Mouse (Mus musculus) embryonic facial prominence, embryonic 14.5 days (tissue): ENCODE data around the gene Vti1a. TPM values are rescaled to one million over a fixed set of nuclear protein-coding genes. Genes with fewer than 3 reads are reported as not detected.

Experiments used
- ATAC-seq: fragments of 200-750 bp; cut with Nextera tagmentation; 2 replicates; pipeline ENCODE4 v1.8.0; 2017; ENCODE audit warnings: low read depth, moderate number of reproducible peaks, moderate TSS enrichment
- DNase-seq: peaks from one replicate; pipeline ENCODE4 v3.0.0-alpha.2; 2015; ENCODE audit warnings: low spot score
- H3K27ac ChIP-seq: fragments of 300-500 bp; sonication (generic); replicated peaks from 2 replicates; pipeline ENCODE4 v1.5.1; 2014; ENCODE audit warnings: low read depth, mild to moderate bottlenecking, low read length, moderate library complexity
- H3K27me3 ChIP-seq: fragments of 300-500 bp; sonication (generic); replicated peaks from 2 replicates; pipeline ENCODE4 v1.6.1; 2014; ENCODE audit warnings: low read length; ENCODE audit not compliant: control insufficient read depth, insufficient read depth
- H3K36me3 ChIP-seq: fragments of 300-500 bp; sonication (generic); 2 replicates; pipeline ENCODE4 v1.6.1; 2014; ENCODE audit warnings: low read length, mixed read lengths; ENCODE audit not compliant: control insufficient read depth, insufficient read depth
- H3K4me1 ChIP-seq: fragments of 300-500 bp; sonication (generic); 2 replicates; pipeline ENCODE4 v1.6.1; 2014; ENCODE audit warnings: antibody characterized with exemption, low read length; ENCODE audit not compliant: control insufficient read depth, insufficient read depth
- H3K4me2 ChIP-seq: fragments of 300-500 bp; sonication (generic); 2 replicates; pipeline ENCODE4 v1.6.1; 2014; ENCODE audit warnings: low read depth, mild to moderate bottlenecking, low read length, moderate library complexity, mixed read lengths
- H3K4me3 ChIP-seq: fragments of 300-500 bp; sonication (generic); 2 replicates; pipeline ENCODE4 v1.5.1; 2014; ENCODE audit warnings: low read depth, mild to moderate bottlenecking, low read length
- H3K9ac ChIP-seq: fragments of 300-500 bp; sonication (generic); 2 replicates; pipeline ENCODE4 v1.6.1; 2014; ENCODE audit warnings: low read depth, mild to moderate bottlenecking, low read length, moderate library complexity, mixed read lengths
- H3K9me3 ChIP-seq: fragments of 300-500 bp; sonication (generic); 2 replicates; pipeline ENCODE4 v1.6.1; 2016; ENCODE audit warnings: low read length; ENCODE audit not compliant: control insufficient read depth
- WGBS: fragments of 180-500 bp; shearing (Covaris S2); extraction: QIAGEN DNeasy Blood & Tissue Kit; methylation state at CpG from one replicate; pipeline ENCODE4 v1.1.7; 2014; 5-methylcytosine and 5-hydroxymethylcytosine counted together
- polyA plus RNA-seq: library from polyadenylated mRNA; unstranded; fragments of >200 nt; fragmentation: Nextera tagmentation; extraction: Ambion mirVana; gene quantifications from 2 replicates; pipeline ENCODE4 v1.2.1, GENCODE M21; 2014

The Vti1a gene
- polyA plus RNA-seq, 1 experiment from 2014 or later: 17.0 TPM

DNA sequence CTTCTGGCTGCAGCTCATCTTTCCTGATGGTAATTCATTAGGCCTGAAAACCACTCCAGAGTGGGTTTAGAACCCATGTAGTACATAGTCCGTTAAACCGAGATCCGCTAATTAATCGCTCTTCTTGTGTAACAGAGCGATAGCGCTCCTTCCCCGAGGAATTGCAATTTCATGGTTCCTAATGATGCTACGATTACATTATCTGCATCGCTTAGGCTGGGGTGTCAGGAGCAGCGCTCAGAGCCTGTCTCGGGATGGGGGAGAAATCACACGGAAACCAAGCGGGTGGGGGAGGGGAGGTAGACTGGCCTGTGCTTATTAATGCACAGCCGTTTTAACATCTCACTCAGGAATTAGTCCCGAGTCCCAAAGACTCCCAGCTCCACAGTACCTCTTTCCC, 319.4 kb downstream of the Vti1a start:
- 60% methylated on average over 15 of the region's 15 CpGs for WGBS
- no peaks in the 10 kb centered on the region; the same call in 1 of the 2 replicates for H3K27me3 ChIP-seq
- H3K4me3 ChIP-seq: no peak overlapping the region
- DNase-seq: no peak
- no peak overlapping the region for H3K27ac ChIP-seq
- H3K9ac ChIP-seq: no peak overlapping the region
- no peak for ATAC-seq
- H3K36me3 ChIP-seq: no peaks in the 10 kb centered on the region
- H3K4me1 ChIP-seq: no peaks in the 10 kb centered on the region
- no peaks in the 10 kb centered on the region for H3K9me3 ChIP-seq
- no peak overlapping the region for H3K4me2 ChIP-seq

DNA sequence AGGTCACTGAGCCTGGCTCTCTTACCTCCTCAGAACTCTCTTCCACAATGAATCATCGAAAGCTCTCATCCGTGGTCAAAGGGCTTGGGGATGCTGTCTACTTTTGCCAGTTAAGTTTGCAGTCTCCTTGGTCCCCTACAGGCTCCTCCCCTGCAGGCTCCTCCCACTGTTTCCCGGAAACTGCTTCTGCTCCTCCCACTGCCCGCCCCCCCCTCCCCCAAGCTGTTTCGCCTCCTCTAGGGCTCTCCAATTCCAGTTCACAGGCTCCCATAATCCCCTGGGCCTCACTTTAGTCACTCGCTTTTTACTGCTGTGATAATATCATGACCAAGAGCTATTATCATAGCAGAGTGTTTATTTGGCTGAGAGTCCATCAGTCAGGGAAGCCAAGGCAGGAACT, 324.2 kb downstream of the Vti1a start:
- Histone ChIP-seq H3K4me2 (no peak overlapping the region), H3K27ac (no peak overlapping the region), H3K36me3 (no peaks in the 10 kb centered on the region), H3K4me1 (peaks cover 9% of the 10 kb centered on the region; the same call in 1 of the 2 replicates), H3K4me3 (no peak overlapping the region), H3K9me3 (no peaks in the 10 kb centered on the region), H3K9ac (no peak overlapping the region), H3K27me3 (no peaks in the 10 kb centered on the region)
- 82% methylated on average over 6 of the region's 6 CpGs for WGBS
- no peak for DNase-seq
- no peak for ATAC-seq

DNA sequence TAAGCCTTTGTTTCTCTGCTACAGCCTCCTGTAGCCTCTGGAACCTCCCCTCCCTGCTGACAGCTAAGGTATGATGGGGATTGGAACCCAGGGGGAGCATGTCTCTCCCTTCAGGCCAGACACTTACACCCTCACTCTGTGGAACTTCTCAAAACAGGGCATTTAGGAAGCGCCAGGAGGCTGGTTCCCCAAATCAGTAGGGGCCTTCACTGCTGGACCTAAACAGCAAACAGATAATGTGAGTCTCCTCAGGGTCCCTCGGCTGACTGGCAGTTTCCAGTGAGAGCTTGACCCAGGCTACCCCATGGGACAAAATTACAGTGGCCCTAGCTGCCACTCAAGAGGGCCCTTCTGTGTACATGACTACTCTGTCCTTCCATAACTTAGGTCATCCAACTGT, 325.8 kb downstream of the Vti1a start:
- Histone ChIP-seq H3K9ac (no peak overlapping the region), H3K27me3 (no peaks in the 10 kb centered on the region), H3K36me3 (no peaks in the 10 kb centered on the region), H3K27ac (no peak overlapping the region), H3K4me1 (peaks cover 9% of the 10 kb centered on the region; the same call in 1 of the 2 replicates), H3K9me3 (no peaks in the 10 kb centered on the region), H3K4me3 (no peak overlapping the region), H3K4me2 (no peak overlapping the region)
- DNase-seq (no peak), ATAC-seq (no peak)
- 69% methylated on average over 2 of the region's 2 CpGs for WGBS

DNA sequence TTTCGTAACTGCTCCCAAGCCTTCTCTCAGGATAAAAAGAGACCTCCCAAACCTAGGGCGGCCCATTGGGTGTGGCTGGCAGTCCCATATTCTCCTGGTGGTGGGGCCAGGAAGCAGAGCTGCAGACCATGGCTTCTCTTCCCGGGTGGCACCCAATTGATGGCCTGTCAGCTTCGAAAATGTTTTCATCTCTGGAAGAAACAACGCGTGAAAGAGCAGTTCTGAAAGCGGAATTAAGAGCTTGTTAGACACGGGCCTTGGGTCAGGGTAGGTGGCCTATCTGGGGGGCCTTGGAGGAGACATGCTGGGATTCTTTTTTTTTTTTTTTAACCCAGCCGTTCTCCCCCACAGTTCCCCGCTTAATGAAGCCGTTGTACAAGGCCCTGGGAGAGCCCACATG, 326.3 kb downstream of the Vti1a start:
- DNase-seq: peak; percentile 46
- H3K27ac ChIP-seq: no peak overlapping the region
- no peak overlapping the region for H3K9ac ChIP-seq
- H3K4me3 ChIP-seq: no peak overlapping the region
- H3K27me3 ChIP-seq: no peaks in the 10 kb centered on the region
- H3K4me2 ChIP-seq: no peak overlapping the region
- no peaks in the 10 kb centered on the region for H3K9me3 ChIP-seq
- H3K36me3 ChIP-seq: no peaks in the 10 kb centered on the region
- 43% methylated on average over 11 of the region's 11 CpGs for WGBS
- no peak; the same call in 1 of the 2 replicates for ATAC-seq
- H3K4me1 ChIP-seq: peaks cover 9% of the 10 kb centered on the region; the same call in 1 of the 2 replicates

DNA sequence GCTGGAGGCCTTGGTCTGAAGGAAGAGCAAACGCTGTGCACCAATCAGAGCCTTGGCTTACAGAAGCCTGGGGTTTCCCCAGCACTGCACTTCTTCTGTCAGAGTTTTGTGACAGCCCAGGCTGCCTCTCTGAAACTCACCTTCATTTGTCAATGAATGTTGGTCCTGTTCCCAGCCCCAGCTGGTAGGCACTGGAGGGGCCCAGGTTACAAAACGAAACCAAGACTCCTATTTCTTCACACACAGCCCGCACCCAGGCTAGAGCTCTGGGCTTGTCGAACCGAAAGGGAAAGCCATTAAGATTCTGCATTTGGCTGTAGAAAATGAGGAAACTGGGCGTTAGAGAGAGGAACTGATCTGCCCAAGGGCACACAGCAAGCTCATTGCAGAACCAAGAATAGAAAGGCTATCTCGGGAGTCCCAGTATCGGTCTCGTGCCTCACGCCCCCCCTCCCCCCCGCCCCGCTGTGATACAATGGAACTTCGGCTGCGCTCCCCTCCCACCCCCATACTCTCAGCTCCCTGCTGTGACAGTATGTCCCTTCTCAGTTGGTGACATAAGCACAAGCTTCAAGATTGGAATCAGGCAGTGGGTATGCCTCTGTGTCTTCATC, 327.3 kb downstream of the Vti1a start:
- peaks cover 9% of the 10 kb centered on the region; the same call in 1 of the 2 replicates for H3K4me1 ChIP-seq
- no peaks in the 10 kb centered on the region for H3K27me3 ChIP-seq
- peak overlapping the region; percentile 57 for H3K4me2 ChIP-seq
- no peaks in the 10 kb centered on the region for H3K9me3 ChIP-seq
- ATAC-seq (peak; percentile 58; the same call in 1 of the 2 replicates), DNase-seq (peak; percentile 61)
- 9% methylated on average over 14 of the region's 14 CpGs for whole genome bisulfite sequencing
- H3K36me3 ChIP-seq: no peaks in the 10 kb centered on the region
- peak overlapping the region; percentile 30 for H3K4me3 ChIP-seq
- peak overlapping the region; percentile 49 for H3K27ac ChIP-seq
- peak overlapping the region; percentile 39 for H3K9ac ChIP-seq

DNA sequence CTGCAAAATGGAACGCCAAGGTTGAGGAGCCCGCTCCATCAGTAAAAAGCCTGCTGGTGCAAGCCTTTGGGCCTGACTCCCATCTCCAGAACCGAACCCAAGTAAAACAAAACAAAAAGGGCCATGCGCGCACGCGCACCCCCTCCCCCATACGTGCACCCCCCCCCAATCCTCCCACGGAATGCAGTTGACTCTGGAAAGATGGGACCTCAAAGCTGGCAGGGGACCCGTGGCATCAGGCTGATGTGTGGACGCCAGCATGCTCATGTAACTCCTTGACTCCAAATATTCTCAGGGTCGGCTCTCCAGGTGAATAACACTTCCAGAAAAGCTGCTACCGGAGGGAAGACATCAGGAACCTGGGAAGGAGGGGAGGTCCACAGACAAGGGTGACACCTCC, 327.8 kb downstream of the Vti1a start:
- Histone ChIP-seq H3K27me3 (no peaks in the 10 kb centered on the region), H3K4me2 (peak overlapping the region; percentile 57), H3K27ac (no peak overlapping the region), H3K9me3 (no peaks in the 10 kb centered on the region), H3K36me3 (no peaks in the 10 kb centered on the region), H3K4me1 (peaks cover 9% of the 10 kb centered on the region; the same call in 1 of the 2 replicates), H3K4me3 (peak overlapping the region; percentile 30), H3K9ac (no peak overlapping the region)
- ATAC-seq (no peak), DNase-seq (no peak)
- 64% methylated on average over 13 of the region's 13 CpGs for WGBS

DNA sequence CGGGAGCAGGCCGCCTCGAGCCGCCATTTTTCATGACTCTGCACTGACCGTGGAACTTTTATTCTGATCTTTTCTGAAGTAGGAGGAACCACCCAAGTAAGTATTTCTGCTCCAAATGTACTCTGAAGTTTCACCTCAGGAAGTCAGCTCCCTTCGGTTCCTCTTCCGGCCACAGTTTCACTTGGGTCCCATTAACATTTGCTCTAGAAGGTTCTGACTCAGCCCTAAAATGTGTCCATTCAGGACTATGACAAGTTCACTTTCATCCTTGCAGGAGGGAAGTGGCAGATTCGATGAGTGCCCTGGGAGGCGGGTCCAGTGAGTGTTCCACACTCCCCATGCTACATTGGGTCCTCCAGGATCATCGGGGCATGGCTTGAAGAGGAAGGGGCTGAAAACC, 333.3 kb downstream of the Vti1a start:
- H3K4me3 ChIP-seq: no peak overlapping the region
- H3K9me3 ChIP-seq: no peaks in the 10 kb centered on the region
- no peak overlapping the region for H3K4me2 ChIP-seq
- H3K9ac ChIP-seq: no peak overlapping the region
- 92% methylated on average over 10 of the region's 10 CpGs for WGBS
- H3K36me3 ChIP-seq: no peaks in the 10 kb centered on the region
- ATAC-seq (no peak), DNase-seq (no peak)
- H3K4me1 ChIP-seq: no peaks in the 10 kb centered on the region
- no peak overlapping the region for H3K27ac ChIP-seq
- H3K27me3 ChIP-seq: no peaks in the 10 kb centered on the region

DNA sequence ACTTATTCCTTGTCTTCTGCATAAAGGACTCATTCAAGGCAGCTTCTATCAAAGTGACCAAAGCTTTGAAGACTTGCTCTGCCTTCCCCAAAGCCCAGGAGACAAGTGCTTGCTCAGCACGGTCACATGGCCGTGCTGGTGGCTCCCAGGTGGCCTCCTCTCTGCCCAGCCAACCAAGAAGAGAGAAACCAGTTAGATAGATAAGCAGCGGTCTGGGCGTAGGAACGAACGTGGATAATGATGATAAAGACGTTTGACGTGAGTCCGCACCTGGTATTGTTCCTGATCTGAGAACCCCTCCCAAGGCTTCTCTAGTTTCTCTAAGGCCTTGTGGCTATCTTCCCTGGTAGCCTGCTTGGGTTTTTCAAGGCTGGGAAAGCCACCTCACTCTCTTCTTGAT, 334.9 kb downstream of the Vti1a start:
- H3K27me3 ChIP-seq: no peaks in the 10 kb centered on the region
- H3K4me3 ChIP-seq: no peak overlapping the region
- no peak for DNase-seq
- H3K36me3 ChIP-seq: no peaks in the 10 kb centered on the region
- H3K9ac ChIP-seq: no peak overlapping the region
- H3K9me3 ChIP-seq: no peaks in the 10 kb centered on the region
- WGBS: 87% methylated on average over 9 of the region's 9 CpGs
- ATAC-seq: no peak
- H3K27ac ChIP-seq: no peak overlapping the region
- no peaks in the 10 kb centered on the region for H3K4me1 ChIP-seq
- H3K4me2 ChIP-seq: no peak overlapping the region

DNA sequence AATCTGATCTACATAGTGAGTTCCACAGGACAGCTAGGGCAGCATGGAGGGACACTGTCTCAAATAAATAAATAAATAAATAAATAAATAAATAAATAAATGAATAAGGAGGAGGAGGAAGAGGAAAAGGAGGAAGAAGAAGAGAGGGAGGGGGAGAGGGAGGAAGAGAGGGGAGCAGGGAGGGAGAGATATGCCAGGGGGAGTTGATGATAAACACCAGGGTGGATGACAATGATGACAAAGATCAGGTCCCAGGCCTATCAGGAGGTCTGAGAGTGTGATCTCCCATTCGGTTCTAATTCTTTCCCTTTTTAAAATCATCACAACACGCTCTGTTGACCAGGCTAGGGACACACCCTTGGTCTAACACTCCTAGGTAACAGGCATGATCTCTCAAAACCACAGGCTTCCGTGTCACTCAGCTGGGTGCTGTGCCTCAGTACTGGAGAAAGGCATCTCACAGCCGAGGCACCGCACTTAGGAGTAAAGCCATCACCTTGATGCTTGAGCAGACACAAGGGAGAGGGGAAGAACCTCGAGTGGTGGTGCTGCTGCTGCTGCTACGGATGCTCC, 336.7 kb downstream of the Vti1a start:
- Histone ChIP-seq H3K36me3 (no peaks in the 10 kb centered on the region), H3K4me1 (no peaks in the 10 kb centered on the region), H3K9me3 (no peaks in the 10 kb centered on the region), H3K4me3 (no peak overlapping the region), H3K9ac (no peak overlapping the region), H3K27me3 (no peaks in the 10 kb centered on the region), H3K4me2 (no peak overlapping the region), H3K27ac (no peak overlapping the region)
- WGBS: 88% methylated on average over 7 of the region's 7 CpGs
- no peak for ATAC-seq
- DNase-seq: no peak
